Mouse (Mus musculus): ENCODE measurements at regions not wholly inside any gene's neighbourhood (a gene's known extent, or its start where the extent isn't known, plus 50 kb on each side); places are given as distances from the start of the nearest gene placed in this dataset.

GRCm38 (mm10) chr15:36705990-36706389, 301.6 kb downstream of the Zfp706 start:
- 52% methylated on average over 4 of the region's 4 CpGs for WGBS
- H3K4me1 ChIP-seq (ENCODE audit: insufficient read depth, low read length), result no peaks in the 10 kb centered on the region
- no peak overlapping the region for H3K27ac ChIP-seq

GRCm38 (mm10) chr15:36705391-36705790, 302.2 kb downstream of the Zfp706 start:
- H3K4me1 ChIP-seq (ENCODE audit: insufficient read depth, low read length), result no peaks in the 10 kb centered on the region
- no peaks in the 10 kb centered on the region for H3K9me3 ChIP-seq (ENCODE audit: low read length)
- no peak for TF ChIP-seq CTCF (IDR thresholded peaks at IDR 0.05; ENCODE audit: low read depth)
- WGBS, result 56% methylated on average over 2 of the region's 2 CpGs
- no peak overlapping the region for H3K4me3 ChIP-seq (ENCODE audit: low read length)
- H3K4me2 ChIP-seq (ENCODE audit: low read depth, low read length), result no peak overlapping the region
- no peak for DNase-seq (ENCODE audit: low spot score)
- H3K27ac ChIP-seq, result no peak overlapping the region
- no peaks in the 10 kb centered on the region for H3K27me3 ChIP-seq (ENCODE audit: insufficient read depth, low read length)
- H3K36me3 ChIP-seq (ENCODE audit: insufficient read depth, low read length), result no peaks in the 10 kb centered on the region
- no peak overlapping the region for H3K9ac ChIP-seq (replicated peaks; ENCODE audit: low read length)
- ATAC-seq, result no peak

More at GRCm38 (mm10) chr15:36705990-36706389, 301.6 kb downstream of the Zfp706 start:
- ATAC-seq (peak; percentile 78), DNase-seq (ENCODE audit: low spot score) (peak; percentile 81)
- Histone ChIP-seq H3K4me3 (ENCODE audit: low read length) (no peak overlapping the region), H3K36me3 (ENCODE audit: insufficient read depth, low read length) (no peaks in the 10 kb centered on the region), H3K4me2 (ENCODE audit: low read depth, low read length) (no peak overlapping the region), H3K27me3 (ENCODE audit: insufficient read depth, low read length) (no peaks in the 10 kb centered on the region), H3K9me3 (ENCODE audit: low read length) (no peaks in the 10 kb centered on the region), H3K9ac (replicated peaks; ENCODE audit: low read length) (no peak overlapping the region)
- peak; percentile 94 for TF ChIP-seq CTCF (IDR thresholded peaks at IDR 0.05; ENCODE audit: low read depth)

GRCm38 (mm10) chr15:36701846-36702245, 305.7 kb downstream of the Zfp706 start:
- DNase-seq (ENCODE audit: low spot score) (no peak), ATAC-seq (no peak)
- Histone ChIP-seq H3K27me3 (ENCODE audit: insufficient read depth, low read length) (no peaks in the 10 kb centered on the region), H3K27ac (no peak overlapping the region), H3K36me3 (ENCODE audit: insufficient read depth, low read length) (no peaks in the 10 kb centered on the region), H3K9ac (replicated peaks; ENCODE audit: low read length) (no peak overlapping the region), H3K4me2 (ENCODE audit: low read depth, low read length) (no peak overlapping the region), H3K4me3 (ENCODE audit: low read length) (no peak overlapping the region), H3K4me1 (ENCODE audit: insufficient read depth, low read length) (no peaks in the 10 kb centered on the region), H3K9me3 (ENCODE audit: low read length) (no peaks in the 10 kb centered on the region)
- 43% methylated on average over 8 of the region's 8 CpGs for WGBS
- no peak for TF ChIP-seq CTCF (IDR thresholded peaks at IDR 0.05; ENCODE audit: low read depth)

GRCm38 (mm10) chr15:36700196-36700595, 307.4 kb downstream of the Zfp706 start:
- Histone ChIP-seq H3K9me3 (ENCODE audit: low read length) (no peaks in the 10 kb centered on the region), H3K4me2 (ENCODE audit: low read depth, low read length) (no peak overlapping the region), H3K4me3 (ENCODE audit: low read length) (no peak overlapping the region), H3K27me3 (ENCODE audit: insufficient read depth, low read length) (no peaks in the 10 kb centered on the region), H3K4me1 (ENCODE audit: insufficient read depth, low read length) (no peaks in the 10 kb centered on the region), H3K9ac (replicated peaks; ENCODE audit: low read length) (no peak overlapping the region), H3K36me3 (ENCODE audit: insufficient read depth, low read length) (no peaks in the 10 kb centered on the region), H3K27ac (no peak overlapping the region)
- WGBS, result 76% methylated on average over 5 of the region's 5 CpGs
- TF ChIP-seq CTCF (IDR thresholded peaks at IDR 0.05; ENCODE audit: low read depth), result no peak
- DNase-seq (ENCODE audit: low spot score) (no peak), ATAC-seq (no peak)

- no peak overlapping the region for H3K27ac ChIP-seq
- peak overlapping the region; percentile 38; the same call in 1 of the 2 replicates for H3K9ac ChIP-seq (replicated peaks; ENCODE audit: low read length)
- no peaks in the 10 kb centered on the region for H3K4me1 ChIP-seq (ENCODE audit: insufficient read depth, low read length)
- H3K36me3 ChIP-seq (ENCODE audit: insufficient read depth, low read length), result no peaks in the 10 kb centered on the region
- H3K27me3 ChIP-seq (ENCODE audit: insufficient read depth, low read length), result no peaks in the 10 kb centered on the region
- peak overlapping the region; percentile 65 for H3K4me2 ChIP-seq (ENCODE audit: low read depth, low read length)
- H3K4me3 ChIP-seq (ENCODE audit: low read length), result peak overlapping the region; percentile 41
- no peaks in the 10 kb centered on the region for H3K9me3 ChIP-seq (ENCODE audit: low read length)
- WGBS, result 19% methylated on average over 14 of the region's 14 CpGs
- ATAC-seq (peak; percentile 92), DNase-seq (ENCODE audit: low spot score) (peak; percentile 85)
- no peak for TF ChIP-seq CTCF (IDR thresholded peaks at IDR 0.05; ENCODE audit: low read depth)
Observed at GRCm38 (mm10) chr15:36695199-36696129, 312.1 kb downstream of the Zfp706 start.

- TF ChIP-seq CTCF (IDR thresholded peaks at IDR 0.05; ENCODE audit: low read depth), result no peak
- Histone ChIP-seq H3K27ac (no peak overlapping the region), H3K4me1 (ENCODE audit: insufficient read depth, low read length) (peaks cover 6% of the 10 kb centered on the region; the same call in 1 of the 2 replicates), H3K9ac (replicated peaks; ENCODE audit: low read length) (no peak overlapping the region), H3K4me3 (ENCODE audit: low read length) (no peak overlapping the region), H3K9me3 (ENCODE audit: low read length) (no peaks in the 10 kb centered on the region), H3K27me3 (ENCODE audit: insufficient read depth, low read length) (no peaks in the 10 kb centered on the region), H3K4me2 (ENCODE audit: low read depth, low read length) (no peak overlapping the region), H3K36me3 (ENCODE audit: insufficient read depth, low read length) (no peaks in the 10 kb centered on the region)
- ATAC-seq, result no peak
- DNase-seq (ENCODE audit: low spot score), result no peak
- WGBS, result 46% methylated on average over 15 of the region's 15 CpGs
Observed at GRCm38 (mm10) chr15:36691002-36691652, 316.4 kb downstream of the Zfp706 start.

All from hindbrain, postnatal 0 days (tissue).